Mouse (Mus musculus) cortical plate, adult 2 months (tissue): ENCODE measurements around the gene 4930451I11Rik. TPM values are rescaled to one million over a fixed set of nuclear protein-coding genes. Genes with fewer than 3 reads are reported as not detected.

ENCODE experiments used
- H3K27ac ChIP-seq: fragments of 200-500 bp; 2 replicates; pipeline ENCODE4 v1.5.1; 2012; ENCODE audit warnings: low read length, control low read depth, inconsistent platforms; ENCODE audit not compliant: insufficient read depth
- H3K4me1 ChIP-seq: fragments of 200-500 bp; 2 replicates; pipeline ENCODE4 v1.6.1; 2011; ENCODE audit warnings: low read length; ENCODE audit not compliant: control insufficient read depth, insufficient read depth
- H3K4me3 ChIP-seq: fragments of 200-500 bp; 2 replicates; pipeline ENCODE4 v1.5.1; 2011; ENCODE audit warnings: mild to moderate bottlenecking, low read length, control low read depth; ENCODE audit not compliant: insufficient read depth
- CTCF ChIP-seq: fragments of 200-500 bp; IDR thresholded peaks from 2 replicates; pipeline ENCODE4 v1.5.1; 2011; ENCODE audit warnings: mild to moderate bottlenecking, control low read depth, low read length; ENCODE audit not compliant: insufficient read depth; ENCODE audit errors: extremely low read depth
- POLR2A ChIP-seq: fragments of 200-500 bp; IDR thresholded peaks from 2 replicates; pipeline ENCODE4 v1.6.1; 2011; ENCODE audit warnings: mild to moderate bottlenecking, low read length, control low read depth; ENCODE audit not compliant: insufficient read depth; ENCODE audit errors: extremely low read depth
- polyA plus RNA-seq: library from polyadenylated mRNA; depleted of rRNA; stranded (reverse); fragments of >200 nt; gene quantifications from 2 replicates; pipeline ENCODE4 v1.2.3, GENCODE M21; 2012

The 4930451I11Rik gene
- polyA plus RNA-seq, 1 experiment: 0.67 TPM

DNA sequence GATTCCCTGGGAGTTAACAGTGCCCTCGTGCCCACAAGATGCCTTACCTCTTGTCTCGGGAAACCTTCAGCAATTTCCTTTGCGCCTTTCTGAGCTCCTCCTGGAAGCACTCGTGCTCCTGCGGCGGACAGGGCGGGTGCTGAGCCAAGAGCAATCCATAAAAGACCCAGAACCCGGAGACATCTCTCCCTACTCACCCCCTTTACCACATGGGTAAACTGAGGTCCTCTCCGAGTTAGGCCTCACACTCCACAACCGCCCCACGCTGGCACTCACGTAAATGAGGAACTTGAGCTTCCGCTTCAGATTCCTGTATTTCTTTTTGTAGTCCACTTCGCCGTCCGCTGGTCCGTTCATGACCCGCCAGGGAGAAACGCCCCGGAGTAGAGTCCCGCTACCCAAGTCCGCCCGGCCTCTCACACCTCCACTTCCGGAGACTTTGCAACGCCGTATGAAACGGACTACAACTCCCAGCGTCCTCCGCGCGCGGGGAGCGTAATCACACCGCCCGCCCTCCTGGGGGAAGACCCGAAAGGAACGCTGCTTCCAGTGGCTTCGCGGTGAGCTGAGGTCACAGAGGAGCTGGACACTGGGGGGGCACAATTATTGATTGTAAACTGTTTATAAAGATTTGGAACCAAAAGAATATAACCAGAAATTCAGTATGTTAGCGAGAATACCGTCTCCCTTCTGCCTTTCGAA is 30.1 kb upstream of the 4930451I11Rik start, which contains the start of gene Hirip3:
Gene Hirip3 (plus strand): TSS at position 544 of the 702 bp plus-strand sequence.
- H3K4me3 ChIP-seq: peak within 1 kb of the TSS; percentile 41
- peaks cover 4% of the 10 kb centered on the region for H3K4me1 ChIP-seq
- H3K27ac ChIP-seq: peak within 1 kb of the TSS; percentile 46
- TF ChIP-seq CTCF (no peak), POLR2A (peak; percentile 81)

DNA sequence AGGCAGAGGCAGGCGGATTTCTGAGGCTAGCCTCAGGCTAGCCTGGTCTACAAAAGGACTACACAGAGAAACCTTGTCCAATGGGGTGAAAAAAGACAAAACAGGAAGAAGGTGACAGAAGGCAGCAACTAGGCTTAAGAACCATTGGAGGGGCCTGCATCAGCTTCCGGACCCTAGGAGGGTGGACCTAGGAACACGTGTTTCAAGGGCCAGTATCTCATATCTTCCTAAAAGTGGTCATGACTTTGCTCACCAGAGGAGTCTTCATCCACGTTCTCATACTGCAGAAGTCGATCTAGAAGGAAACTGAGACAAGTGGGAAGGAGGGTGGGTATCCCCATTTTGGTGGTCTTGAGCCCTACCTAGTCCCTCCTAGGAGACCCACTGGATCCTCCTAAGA is 29.5 kb upstream of the 4930451I11Rik start:
- H3K4me3 ChIP-seq: peak overlapping the region; percentile 41
- peaks cover 4% of the 10 kb centered on the region for H3K4me1 ChIP-seq
- no peak overlapping the region for H3K27ac ChIP-seq
- TF ChIP-seq CTCF (no peak), POLR2A (no peak)

DNA sequence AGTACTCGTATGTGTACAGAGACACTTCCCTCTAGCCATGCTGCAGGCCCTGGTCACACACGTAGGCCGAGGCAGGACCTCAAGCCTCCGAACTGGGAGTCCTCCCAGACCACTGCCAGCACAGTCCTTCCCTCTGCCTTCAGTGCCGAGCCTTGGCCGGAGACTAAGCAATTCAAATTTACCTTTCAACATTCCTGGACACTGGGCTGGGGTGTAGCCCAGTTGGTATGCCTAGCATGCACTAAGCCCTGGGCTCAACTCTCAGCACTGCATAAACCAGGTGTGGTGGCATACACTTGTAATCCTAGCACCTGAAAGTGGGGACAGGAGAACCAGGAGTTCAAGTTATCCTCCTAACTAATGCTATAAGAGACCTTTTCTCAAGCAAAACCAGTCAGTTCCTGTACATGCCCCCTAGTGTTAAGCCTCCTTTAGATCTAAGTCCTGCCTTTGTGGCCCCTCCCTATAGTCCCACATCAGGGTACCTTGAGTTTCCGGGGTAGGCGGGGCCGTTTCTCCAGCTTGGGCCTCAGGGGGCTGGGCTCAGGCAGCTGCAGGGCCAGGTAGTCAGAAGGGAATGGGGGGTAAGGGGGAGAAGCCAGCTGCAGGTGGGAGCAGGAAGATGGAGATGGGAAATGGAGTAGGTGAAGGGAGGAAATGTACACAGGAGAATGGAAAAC is 25.4 kb upstream of the 4930451I11Rik start:
- no peak overlapping the region for H3K4me3 ChIP-seq
- TF ChIP-seq POLR2A (no peak), CTCF (no peak)
- H3K4me1 ChIP-seq: peaks cover 2% of the 10 kb centered on the region; the same call in 1 of the 2 replicates
- H3K27ac ChIP-seq: no peak overlapping the region

DNA sequence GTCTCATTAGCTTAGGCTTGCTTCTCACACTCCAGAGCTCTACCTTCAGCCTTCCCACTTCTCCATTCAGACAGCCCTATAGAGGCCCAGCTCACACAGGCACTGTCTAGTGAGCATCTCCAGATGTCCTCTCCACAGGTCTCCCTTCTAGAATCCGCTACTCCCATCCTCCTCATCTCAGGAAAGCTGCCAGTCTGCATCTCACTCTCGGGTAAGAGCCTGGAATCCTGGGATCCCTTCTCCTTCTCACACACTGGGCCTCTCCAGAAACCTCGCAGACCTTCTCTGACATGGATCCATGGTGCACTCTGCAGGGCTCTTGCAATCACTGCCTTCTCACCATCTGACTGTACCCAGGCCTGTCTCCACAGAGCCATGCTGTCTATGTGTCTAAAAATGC is 24.2 kb upstream of the 4930451I11Rik start:
- H3K27ac ChIP-seq: no peak overlapping the region
- TF ChIP-seq CTCF: no peak
- TF ChIP-seq POLR2A: no peak
- no peak overlapping the region for H3K4me3 ChIP-seq
- H3K4me1 ChIP-seq: no peaks in the 10 kb centered on the region

DNA sequence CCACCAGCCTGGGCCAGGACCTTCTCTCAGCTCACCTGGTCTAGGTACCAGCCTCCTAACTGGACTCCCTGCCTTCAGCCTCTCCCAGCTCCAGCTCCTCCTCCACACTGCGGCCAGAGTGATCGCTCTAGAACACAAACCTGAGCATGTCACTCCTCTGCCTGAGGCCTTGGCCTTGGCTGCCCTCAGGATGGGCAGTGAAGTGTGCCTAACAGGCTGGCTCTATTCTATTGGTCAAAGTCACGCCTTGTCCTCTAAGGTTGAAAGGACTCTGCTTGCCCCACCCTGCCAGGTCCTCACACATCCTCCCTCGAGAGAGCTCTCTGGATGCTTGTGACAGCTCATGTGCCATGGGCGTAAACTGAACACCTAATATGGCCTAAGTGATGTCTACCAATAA is 22.0 kb upstream of the 4930451I11Rik start:
- Histone ChIP-seq H3K27ac (no peak overlapping the region), H3K4me3 (no peak overlapping the region)
- TF ChIP-seq CTCF (no peak), POLR2A (no peak)

DNA sequence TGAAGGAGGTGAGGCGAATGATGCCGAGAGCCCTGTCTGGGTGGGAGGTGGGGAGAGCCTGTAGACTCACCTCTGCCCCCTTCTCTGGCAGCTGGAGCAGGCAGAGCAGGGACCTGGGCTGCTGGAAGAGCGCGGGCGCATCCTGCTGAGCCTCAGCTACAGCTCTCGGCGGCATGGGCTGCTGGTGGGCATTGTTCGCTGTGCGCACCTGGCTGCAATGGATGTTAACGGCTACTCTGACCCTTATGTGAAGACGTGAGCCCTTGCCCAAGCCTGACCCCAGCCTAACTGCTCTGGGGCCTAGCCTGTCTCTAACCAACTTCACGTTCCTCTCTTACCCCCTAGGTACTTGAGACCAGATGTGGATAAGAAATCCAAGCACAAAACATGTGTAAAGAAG is 19.8 kb upstream of the 4930451I11Rik start:
- no peak overlapping the region for H3K27ac ChIP-seq
- TF ChIP-seq CTCF (no peak), POLR2A (peak; percentile 26; the same call in 1 of the 2 replicates)
- no peak overlapping the region for H3K4me3 ChIP-seq

More for the DNA sequence above, 22.0 kb upstream of the 4930451I11Rik start:
- H3K4me1 ChIP-seq: no peaks in the 10 kb centered on the region

DNA sequence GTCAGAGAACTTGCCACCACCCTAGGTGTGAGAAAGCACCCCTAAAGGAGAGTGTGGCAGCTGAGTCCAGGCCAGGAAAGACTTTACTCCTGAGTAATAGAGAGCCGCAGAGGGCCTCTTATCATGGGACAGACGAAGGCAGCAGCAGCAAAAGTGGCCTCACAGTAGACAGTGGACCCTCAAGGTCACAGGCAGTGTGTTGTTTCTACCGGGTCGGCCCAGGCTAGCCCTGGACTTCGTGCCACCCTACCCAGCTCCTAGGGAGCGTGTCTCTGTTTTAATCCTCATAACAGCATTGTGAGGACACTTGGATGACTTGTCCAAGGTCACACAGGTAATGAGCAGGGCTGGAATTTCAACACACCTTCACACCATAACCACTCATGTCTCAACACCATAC is 18.7 kb upstream of the 4930451I11Rik start:
- Histone ChIP-seq H3K4me1 (no peaks in the 10 kb centered on the region), H3K27ac (no peak overlapping the region), H3K4me3 (no peak overlapping the region)
- no peak for TF ChIP-seq CTCF
- no peak for TF ChIP-seq POLR2A

More for the DNA sequence above, 19.8 kb upstream of the 4930451I11Rik start:
- no peaks in the 10 kb centered on the region for H3K4me1 ChIP-seq

DNA sequence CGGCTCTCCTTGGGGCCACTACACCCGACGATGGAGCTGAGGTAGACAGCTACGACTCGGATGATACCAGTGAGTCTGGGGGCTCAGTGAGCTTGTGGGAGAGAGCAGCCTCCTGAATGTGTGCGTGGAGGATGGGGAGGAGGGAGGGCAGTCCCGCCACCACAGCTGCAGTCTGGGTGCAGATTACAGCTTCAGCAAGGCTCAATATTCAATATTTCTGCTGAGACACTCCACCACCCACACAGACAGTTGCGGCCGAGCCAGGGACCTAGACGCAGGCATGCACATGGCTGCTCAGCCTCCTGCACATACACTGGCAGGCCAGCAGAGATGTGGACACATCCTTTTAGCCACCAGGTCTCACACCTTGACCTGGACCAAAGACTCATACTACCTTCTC is 17.4 kb upstream of the 4930451I11Rik start:
- TF ChIP-seq POLR2A (peak; percentile 61; the same call in 1 of the 2 replicates), CTCF (no peak)
- 0 out of 2 replicates have a peak overlapping the region, but pooled peaks have one; percentile 16 for H3K27ac ChIP-seq

DNA sequence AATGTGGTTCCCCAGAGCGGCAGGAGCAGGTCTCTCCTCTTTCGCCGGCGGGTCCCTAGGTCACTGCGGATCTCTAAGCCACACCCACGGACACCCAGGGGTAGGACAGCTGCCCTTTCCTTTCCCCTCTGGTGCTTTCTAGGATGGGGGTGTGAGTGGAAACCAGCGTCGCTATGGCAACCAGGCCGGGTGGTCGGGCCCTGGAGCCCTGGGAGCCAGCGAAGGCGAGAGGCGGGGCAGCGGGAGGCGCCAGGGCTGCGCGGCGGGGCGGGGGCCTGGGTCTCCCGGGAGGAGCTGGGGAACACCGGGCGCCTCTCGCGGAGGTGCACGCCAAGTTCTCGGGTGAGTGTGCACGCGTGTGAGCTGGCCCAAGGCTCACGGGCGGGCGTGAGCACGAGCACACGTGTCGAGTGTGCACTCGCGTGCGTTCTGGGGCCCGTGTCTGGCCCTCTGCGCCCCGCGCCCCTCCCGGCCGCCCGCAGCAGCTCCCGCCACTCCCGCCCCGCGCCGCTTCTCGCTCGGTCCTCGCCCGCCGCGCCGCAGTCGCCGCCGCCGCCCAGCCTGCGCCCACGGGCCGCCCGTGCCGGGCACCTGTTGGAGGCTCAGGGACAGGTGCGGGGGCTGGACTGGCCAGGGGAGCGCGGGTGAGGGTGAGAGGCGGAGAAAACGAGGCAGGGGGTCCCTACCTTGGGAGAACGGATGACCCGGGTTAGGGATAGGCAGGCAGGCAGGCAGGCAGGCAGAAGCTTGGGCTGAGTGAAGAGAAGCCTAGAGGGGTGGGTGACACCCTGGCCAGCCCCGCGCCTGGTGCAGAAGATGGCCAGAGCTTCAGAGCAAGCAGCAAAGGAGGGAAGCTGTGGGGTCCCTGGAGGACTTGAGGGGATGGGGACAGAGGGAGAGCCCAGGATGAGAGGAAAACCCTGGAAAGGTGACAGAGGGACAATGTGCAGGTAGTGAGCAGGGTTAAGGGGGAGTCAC is 16.3 kb upstream of the 4930451I11Rik start:
- Histone ChIP-seq H3K27ac (peak overlapping the region; percentile 16), H3K4me3 (peak overlapping the region; percentile 40), H3K4me1 (no peaks in the 10 kb centered on the region)
- TF ChIP-seq CTCF (no peak), POLR2A (no peak)

More for the DNA sequence above, 17.4 kb upstream of the 4930451I11Rik start:
- Histone ChIP-seq H3K4me3 (peak overlapping the region; percentile 40), H3K4me1 (no peaks in the 10 kb centered on the region)
